Mouse (Mus musculus) layer of hippocampus, adult 8-10 months (tissue): ENCODE data around the gene Sp100. TPM values are rescaled to one million over a fixed set of nuclear protein-coding genes. Genes with fewer than 3 reads are reported as not detected.
"Not testable (repeated sequence)": the region's sequence is repeated elsewhere in the genome, so short reads cannot be mapped to it uniquely, and the experiment has no call there.

Experiments used
- DNase-seq, 2 experiments: peaks; one replicate each; pipeline ENCODE4 v3.0.0; 2022; ENCODE audit warnings: low spot score in 2 of 2
- total RNA-seq, 4 experiments: library from RNA; stranded (reverse); gene quantifications; 2 replicates each; pipeline ENCODE4 v1.2.4; 2022

Sp100 gene
- total RNA-seq = 1 to 10 TPM; 3.4 to 7.1 (median 5.3) TPM

DNA sequence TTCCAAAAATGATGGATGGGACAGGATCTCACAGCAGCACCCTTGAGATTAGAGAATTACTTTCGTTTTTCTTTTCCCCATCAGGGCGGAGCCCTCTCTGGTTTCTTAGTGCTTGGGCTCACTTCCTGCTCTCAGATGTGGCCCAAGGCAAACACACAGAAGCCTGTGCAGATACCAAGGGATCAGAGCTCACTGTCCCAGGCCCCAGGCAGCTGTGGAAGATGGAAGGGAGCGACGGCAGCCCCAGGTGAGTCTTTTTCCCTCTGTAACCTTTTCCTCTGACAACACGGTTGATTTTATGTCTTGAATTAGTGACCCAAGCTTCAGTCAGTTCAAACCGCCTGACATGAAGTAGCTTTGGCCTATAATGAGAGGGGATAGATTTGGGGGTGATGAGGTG, at the start of gene Sp100:
Gene Sp100 (plus strand): TSS at position 108 of the 400 bp plus-strand sequence.
- not testable (repeated sequence) for DNase-seq

GRCm38 (mm10) chr1:85600078-85600477, 49.7 kb upstream of the Sp100 start, which contains the start of gene Sp140:
Sp140 (plus strand) TSS chr1:85600378.
- not testable (repeated sequence) for DNase-seq

- not testable (repeated sequence) for DNase-seq
These were observed 49.0 kb upstream of the Sp100 start for GRCm38 (mm10) chr1:85600794-85601193.

- DNase-seq = not testable (repeated sequence)
These were observed 45.4 kb upstream of the Sp100 start for GRCm38 (mm10) chr1:85604341-85604740.

DNA sequence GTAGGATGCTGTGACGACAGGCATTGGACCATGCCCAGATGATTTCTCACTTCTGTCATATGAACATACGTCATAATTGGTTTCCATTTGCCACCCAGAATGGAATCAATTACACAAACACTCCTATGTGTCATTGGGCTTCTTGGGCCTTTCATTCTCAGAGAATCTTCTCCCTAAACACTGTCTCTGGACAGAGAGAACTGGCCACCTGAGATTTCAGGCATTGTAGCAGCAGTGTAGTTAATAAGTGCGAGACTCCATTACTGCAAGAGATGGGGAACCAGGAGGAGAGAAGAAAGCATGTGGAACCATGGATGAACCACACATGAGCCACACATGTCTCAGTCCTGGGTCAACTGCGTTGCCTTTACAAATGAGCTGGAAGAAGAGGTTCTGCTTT, 41.4 kb upstream of the Sp100 start:
- not testable (repeated sequence) for DNase-seq

GRCm38 (mm10) chr1:85610581-85610980, 39.2 kb upstream of the Sp100 start:
- not testable (repeated sequence) for DNase-seq

DNA sequence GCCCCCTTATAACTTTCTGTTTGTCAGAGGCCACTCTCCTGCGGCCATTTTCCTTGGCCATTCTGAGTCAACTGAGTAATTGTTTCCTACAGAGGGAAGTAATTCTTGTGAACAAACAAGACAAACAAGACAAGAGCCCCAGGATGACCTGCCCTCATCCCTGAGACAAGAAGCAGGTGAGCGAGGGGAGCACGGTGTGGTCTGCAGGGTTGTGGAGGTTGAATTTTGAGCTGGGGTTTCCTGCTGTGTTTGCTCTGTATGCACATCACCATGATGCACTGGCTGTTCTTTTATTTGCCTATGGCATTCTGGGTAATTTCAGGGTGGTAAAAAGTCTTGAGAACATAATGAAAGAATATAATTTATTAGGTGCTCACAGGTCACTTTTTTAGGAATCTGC, 34.7 kb upstream of the Sp100 start:
- not testable (repeated sequence) for DNase-seq

DNA sequence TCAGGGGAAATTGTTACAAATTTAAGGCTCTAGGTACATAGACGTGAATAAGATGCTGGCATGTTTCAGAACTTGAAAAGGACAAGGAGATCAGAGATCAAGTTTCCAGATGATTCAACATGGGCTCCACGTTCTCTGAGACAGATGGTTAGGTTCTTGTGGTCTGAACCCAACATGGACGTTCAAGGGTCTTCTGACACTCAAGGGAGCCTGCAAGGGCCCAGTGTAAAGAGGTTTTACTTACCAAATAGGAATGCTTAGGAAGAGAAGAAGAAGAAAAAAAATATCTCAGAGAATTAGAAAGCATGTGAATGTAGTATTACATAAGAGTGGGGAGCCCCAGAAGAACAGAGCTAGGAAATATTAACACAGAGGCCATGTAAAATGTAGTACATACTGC, 34.0 kb upstream of the Sp100 start:
- not testable (repeated sequence) for DNase-seq

- not testable (repeated sequence) for DNase-seq
These were observed 32.6 kb upstream of the Sp100 start for GRCm38 (mm10) chr1:85617161-85617560.

GRCm38 (mm10) chr1:85618689-85619088, 31.1 kb upstream of the Sp100 start:
- not testable (repeated sequence) for DNase-seq

GRCm38 (mm10) chr1:85636936-85637335, 12.9 kb upstream of the Sp100 start:
- not testable (repeated sequence) for DNase-seq

DNA sequence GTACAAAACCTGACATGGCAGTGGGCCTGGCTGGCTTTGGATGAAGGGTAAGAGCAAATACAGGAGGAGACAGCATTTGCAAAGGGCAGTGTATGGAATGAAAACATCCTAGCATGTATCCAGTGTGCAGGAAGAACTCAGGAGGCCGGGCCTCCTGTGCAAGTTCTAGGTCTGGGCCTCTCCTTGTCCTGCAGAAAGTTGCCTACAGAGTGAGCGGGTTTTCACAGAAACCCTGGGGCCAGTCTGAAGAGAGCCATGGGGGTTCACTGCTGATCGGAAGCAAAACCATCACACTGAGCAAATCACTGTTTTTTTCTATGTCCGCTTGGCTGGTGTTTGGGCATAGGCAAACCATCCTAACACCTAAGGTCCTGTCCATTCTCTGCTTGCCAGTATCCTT, 11.6 kb upstream of the Sp100 start:
- not testable (repeated sequence) for DNase-seq

- DNase-seq = not testable (repeated sequence)
These were observed 736 bp downstream of the Sp100 start for GRCm38 (mm10) chr1:85650524-85650923.

DNA sequence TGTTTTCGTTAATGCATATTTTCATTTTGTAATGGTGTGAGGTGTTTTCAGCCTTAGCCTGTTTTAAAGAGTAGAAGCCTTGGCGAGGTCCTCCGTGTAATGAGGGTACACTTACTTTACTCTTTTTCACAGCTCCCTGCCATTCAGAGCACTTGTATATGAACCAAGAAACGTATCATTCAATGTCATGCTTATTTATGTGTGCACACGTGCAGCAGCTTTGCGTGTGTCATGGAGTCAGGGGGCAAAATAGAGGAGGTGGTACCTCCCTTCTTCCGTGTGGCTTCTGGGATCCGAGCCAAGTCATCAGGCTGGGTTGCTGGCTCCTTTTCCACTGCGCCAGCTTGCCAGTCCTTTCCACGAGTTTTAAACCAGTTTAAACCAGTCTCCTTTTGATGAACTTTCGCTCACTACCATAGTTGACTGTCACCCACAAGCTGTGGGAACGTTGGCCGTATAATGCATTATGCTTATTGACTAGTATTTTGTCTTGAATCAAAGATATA, 2.0 kb downstream of the Sp100 start:
- DNase-seq = peak; percentile 7 to 25

DNA sequence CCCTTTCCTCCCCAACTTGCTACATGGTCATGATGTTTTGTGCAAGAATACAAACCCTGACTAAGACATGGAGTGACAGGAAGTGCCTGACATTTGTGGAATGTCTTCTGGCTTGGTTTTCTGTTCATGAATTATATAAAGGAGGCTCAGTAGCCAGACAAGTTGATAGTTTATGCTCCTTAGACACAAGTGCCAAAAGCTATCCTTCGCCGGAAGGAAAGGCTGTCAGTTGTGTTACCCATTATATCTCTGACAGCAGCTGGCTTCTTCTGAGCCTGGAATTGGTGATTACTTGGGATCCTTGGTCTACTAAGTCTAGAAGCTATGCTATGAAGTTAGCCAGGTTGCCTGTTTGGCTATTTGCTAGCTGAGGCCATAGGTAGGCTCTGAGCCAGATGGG, 7.4 kb downstream of the Sp100 start:
- not testable (repeated sequence) for DNase-seq

GRCm38 (mm10) chr1:85664266-85664665, 14.5 kb downstream of the Sp100 start:
- DNase-seq = no peak

DNA sequence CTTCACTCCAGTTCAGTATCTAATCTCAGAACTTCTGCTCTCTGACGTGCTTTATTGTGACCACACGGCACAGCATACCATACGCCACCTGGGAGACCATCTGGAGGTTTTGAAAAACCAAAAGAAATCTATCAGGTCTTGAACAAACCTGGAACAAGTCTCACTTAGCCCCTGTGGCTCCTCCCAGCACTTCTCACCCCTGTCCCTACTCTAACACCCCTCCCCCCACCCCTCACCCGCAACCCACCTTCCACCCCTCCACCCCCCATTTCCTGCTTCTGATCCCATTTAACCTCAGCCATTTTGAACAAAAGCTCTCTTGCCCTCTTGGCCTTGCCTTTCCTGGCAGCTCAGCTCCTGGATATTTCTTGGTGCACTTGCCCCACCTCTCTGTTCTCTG, 30.4 kb downstream of the Sp100 start:
- DNase-seq = no peak

GRCm38 (mm10) chr1:85686666-85687065, 36.9 kb downstream of the Sp100 start:
- no peak for DNase-seq

GRCm38 (mm10) chr1:85687346-85687745, 37.6 kb downstream of the Sp100 start:
- DNase-seq = no peak

DNA sequence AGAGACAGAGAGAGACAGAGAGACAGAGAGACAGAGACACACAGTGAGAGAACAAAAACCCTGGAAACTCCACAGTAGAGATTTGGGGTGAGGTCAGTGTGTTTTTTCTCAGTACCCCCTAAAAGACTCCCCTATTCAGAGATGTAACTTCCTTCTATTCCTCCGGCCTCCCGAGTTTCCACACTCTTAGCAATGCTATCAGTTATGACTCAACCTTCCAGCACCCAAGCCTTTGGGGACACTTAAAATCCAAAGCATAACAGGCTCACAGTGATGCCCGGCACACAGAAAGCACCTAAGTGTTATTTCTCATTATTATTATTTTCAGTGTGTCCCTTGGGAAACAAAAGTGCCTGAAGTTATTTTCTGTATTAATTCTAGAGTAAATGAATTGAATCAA, 40.8 kb downstream of the Sp100 start:
- no peak for DNase-seq

DNA sequence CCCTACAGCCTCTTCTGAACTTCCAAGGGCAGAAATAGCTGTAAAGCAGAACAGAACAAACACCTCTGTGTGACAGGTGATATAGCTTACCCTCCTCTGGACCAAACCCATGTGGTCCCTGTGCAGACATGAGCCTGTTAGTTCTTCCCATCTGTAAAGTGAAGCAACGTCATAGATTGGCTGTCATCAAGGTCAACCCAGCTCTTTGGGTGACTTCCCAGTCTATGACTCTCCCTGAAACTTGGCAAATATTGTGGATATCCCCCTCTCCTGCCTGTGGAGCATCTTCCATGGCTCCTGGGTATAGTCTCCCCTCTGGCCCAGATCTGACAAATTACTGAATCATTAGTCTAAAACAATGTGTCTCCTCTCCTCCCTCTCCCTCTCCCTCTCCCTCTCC, 42.5 kb downstream of the Sp100 start:
- no peak for DNase-seq

DNA sequence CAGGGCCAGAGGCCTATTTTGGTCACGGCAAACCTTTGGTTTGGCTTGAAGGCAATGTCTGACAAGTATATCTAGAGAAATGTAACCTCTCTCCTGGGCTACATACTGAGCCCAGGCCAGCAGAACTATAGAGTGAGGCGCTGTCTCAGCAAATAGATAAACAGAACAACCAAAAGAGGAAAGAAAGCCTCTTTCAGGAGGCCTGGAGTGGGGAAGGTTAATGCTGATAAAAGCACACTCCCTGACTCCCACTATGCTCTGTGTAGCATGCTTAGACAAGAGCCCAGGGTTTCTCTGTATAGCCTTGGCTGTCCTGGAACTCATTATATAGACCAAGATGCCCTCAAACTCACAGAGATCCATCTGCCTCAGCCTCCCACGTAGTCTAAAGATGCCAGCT, 43.5 kb downstream of the Sp100 start:
- no peak for DNase-seq

DNA sequence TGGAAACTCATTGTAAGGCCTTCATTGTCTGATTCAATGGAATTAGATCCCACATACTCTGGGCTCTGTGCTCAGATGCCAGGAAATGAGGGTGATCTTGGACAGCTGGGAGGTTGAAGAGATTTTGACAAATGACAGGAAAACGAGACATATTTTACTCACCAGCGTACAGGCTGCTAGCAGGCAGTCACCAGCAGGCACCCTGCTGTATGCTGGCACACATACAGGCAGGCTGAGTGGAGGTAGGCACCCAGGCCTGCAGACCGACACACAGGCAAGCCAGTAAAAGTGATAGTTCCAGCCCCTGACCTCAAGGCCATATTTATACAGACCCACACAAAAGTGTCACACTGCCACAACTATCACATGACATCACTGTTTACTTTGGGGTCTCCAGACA, 45.9 kb downstream of the Sp100 start:
- DNase-seq = no peak
